Mouse (Mus musculus) thymus, postnatal 0 days (tissue): Measurements from ENCODE around the gene Car7. TPM values are rescaled to one million over a fixed set of nuclear protein-coding genes. Genes with fewer than 3 reads are reported as not detected.
A peak's percentile ranks its signal among the peaks of the same experiment; 100 is the strongest.

Experiments
- DNase-seq: peaks from one replicate; pipeline ENCODE4 v3.0.0-alpha.2; 2015; ENCODE audit warnings: low spot score
- polyA plus RNA-seq: library from polyadenylated mRNA; unstranded; fragments of >200 nt; fragmentation: Nextera tagmentation; extraction: Ambion mirVana; gene quantifications from 2 replicates; pipeline ENCODE4 v1.2.1, GENCODE M21; 2015

Car7 gene
- 1.6 and 2.2 TPM in 2 replicates for polyA plus RNA-seq

GRCm38 (mm10) chr8:104533971-104534778, at the start of gene Car7, which contains the start of gene Nae1:
Gene Car7, plus strand, starts transcription at chr8:104534689.
Gene Nae1, minus strand, starts transcription at chr8:104534637.
- peak; percentile 95 for DNase-seq

- DNase-seq = peak; percentile 50
Measured at GRCm38 (mm10) chr8:104509061-104510006, 25.2 kb upstream of the Car7 start, which contains the start of gene Terb1. Gene Terb1, minus strand, starts transcription at chr8:104509910.

- DNase-seq = no peak
Measured at GRCm38 (mm10) chr8:104510134-104510533, 24.4 kb upstream of the Car7 start.

- no peak for DNase-seq
Measured at GRCm38 (mm10) chr8:104517872-104518271, 16.6 kb upstream of the Car7 start.

- DNase-seq = no peak
Measured at GRCm38 (mm10) chr8:104529671-104530070, 4.8 kb upstream of the Car7 start.

- DNase-seq = no peak
Measured at GRCm38 (mm10) chr8:104533551-104533950, 938 bp upstream of the Car7 start.

- no peak for DNase-seq
Measured at GRCm38 (mm10) chr8:104534779-104535141, 271 bp downstream of the Car7 start.

- DNase-seq = no peak
Measured at GRCm38 (mm10) chr8:104535378-104535777, 889 bp downstream of the Car7 start.

GRCm38 (mm10) chr8:104536028-104536427, 1.5 kb downstream of the Car7 start:
- no peak for DNase-seq

- no peak for DNase-seq
Measured at GRCm38 (mm10) chr8:104538896-104539295, 4.4 kb downstream of the Car7 start.

- DNase-seq = no peak
Measured at GRCm38 (mm10) chr8:104539566-104539965, 5.1 kb downstream of the Car7 start.

- no peak for DNase-seq
Measured at GRCm38 (mm10) chr8:104540238-104540637, 5.7 kb downstream of the Car7 start.

- DNase-seq = no peak
Measured at GRCm38 (mm10) chr8:104540710-104541514, 6.4 kb downstream of the Car7 start.

- no peak for DNase-seq
Measured at GRCm38 (mm10) chr8:104541515-104541880, 7.0 kb downstream of the Car7 start.

- no peak for DNase-seq
Measured at GRCm38 (mm10) chr8:104542160-104542559, 7.7 kb downstream of the Car7 start.

GRCm38 (mm10) chr8:104543440-104544045, 9.1 kb downstream of the Car7 start:
- no peak for DNase-seq

- DNase-seq = no peak
Measured at GRCm38 (mm10) chr8:104555191-104555590, 20.7 kb downstream of the Car7 start.

GRCm38 (mm10) chr8:104557226-104557625, 22.7 kb downstream of the Car7 start:
- DNase-seq = no peak

GRCm38 (mm10) chr8:104560731-104561130, 26.2 kb downstream of the Car7 start:
- DNase-seq = no peak

GRCm38 (mm10) chr8:104564633-104565456, 30.4 kb downstream of the Car7 start:
- DNase-seq = peak; percentile 95
